Mouse (Mus musculus): ENCODE data around the gene Rgma.

Rgma gene

GRCm38 (mm10) chr7:73371587-73372321 is 3.6 kb upstream of the Rgma start:
- DNase-seq (ENCODE audit: low read depth, low spot score) = peak; percentile 74

- DNase-seq (ENCODE audit: low read depth, low spot score) = peak; percentile 90
Measured at GRCm38 (mm10) chr7:73372352-73372970, 2.8 kb upstream of the Rgma start.

- peak; percentile 79 for DNase-seq (ENCODE audit: low read depth, low spot score)
Measured at GRCm38 (mm10) chr7:73374727-73375126, 582 bp upstream of the Rgma start.

GRCm38 (mm10) chr7:73376101-73377001 is 1.0 kb downstream of the Rgma start:
- peak; percentile 78 for DNase-seq (ENCODE audit: low read depth, low spot score)

- no peak for DNase-seq (ENCODE audit: low read depth, low spot score)
Measured at GRCm38 (mm10) chr7:73377307-73377706, 2.0 kb downstream of the Rgma start.

GRCm38 (mm10) chr7:73378034-73378433 is 2.7 kb downstream of the Rgma start:
- DNase-seq (ENCODE audit: low read depth, low spot score) = no peak

- DNase-seq (ENCODE audit: low read depth, low spot score) = no peak
Measured at GRCm38 (mm10) chr7:73382843-73383242, 7.5 kb downstream of the Rgma start.

- no peak for DNase-seq (ENCODE audit: low read depth, low spot score)
Measured at GRCm38 (mm10) chr7:73388866-73389265, 13.6 kb downstream of the Rgma start.

GRCm38 (mm10) chr7:73389419-73389818 is 14.1 kb downstream of the Rgma start:
- no peak for DNase-seq (ENCODE audit: low read depth, low spot score)

- DNase-seq (ENCODE audit: low read depth, low spot score) = no peak
Measured at GRCm38 (mm10) chr7:73389871-73390294, 14.6 kb downstream of the Rgma start.

GRCm38 (mm10) chr7:73390426-73391001 is 15.2 kb downstream of the Rgma start:
- DNase-seq (ENCODE audit: low read depth, low spot score) = no peak

GRCm38 (mm10) chr7:73391002-73391517 is 15.8 kb downstream of the Rgma start:
- DNase-seq (ENCODE audit: low read depth, low spot score) = peak; percentile 89

- no peak for DNase-seq (ENCODE audit: low read depth, low spot score)
Measured at GRCm38 (mm10) chr7:73391518-73392321, 16.4 kb downstream of the Rgma start.

GRCm38 (mm10) chr7:73392359-73392758 is 17.1 kb downstream of the Rgma start:
- DNase-seq (ENCODE audit: low read depth, low spot score) = no peak

GRCm38 (mm10) chr7:73393307-73394012 is 18.2 kb downstream of the Rgma start:
- DNase-seq (ENCODE audit: low read depth, low spot score) = peak; percentile 65

- DNase-seq (ENCODE audit: low read depth, low spot score) = no peak
Measured at GRCm38 (mm10) chr7:73394013-73394409, 18.7 kb downstream of the Rgma start.

- DNase-seq (ENCODE audit: low read depth, low spot score) = peak; percentile 89
Measured at GRCm38 (mm10) chr7:73398319-73398718, 23.0 kb downstream of the Rgma start.

- no peak for DNase-seq (ENCODE audit: low read depth, low spot score)
Measured at GRCm38 (mm10) chr7:73398806-73399442, 23.6 kb downstream of the Rgma start.

GRCm38 (mm10) chr7:73399501-73400044 is 24.3 kb downstream of the Rgma start:
- DNase-seq (ENCODE audit: low read depth, low spot score) = peak; percentile 78
